Mouse (Mus musculus) embryonic facial prominence, embryonic 11.5 days (tissue): ENCODE measurements at regions not wholly inside any gene's neighbourhood (a gene's known extent, or its start where the extent isn't known, plus 50 kb on each side); places are given as distances from the start of the nearest gene placed in this dataset.
A peak's percentile ranks its signal among the peaks of the same experiment; 100 is the strongest.

Experiments
- ATAC-seq: fragments of 200-750 bp; cut with Nextera tagmentation; replicated peaks from 2 replicates; pipeline ENCODE4 v1.8.0; 2017; ENCODE audit warnings: low read depth; ENCODE audit not compliant: insufficient number of reproducible peaks, low FRiP score, low TSS enrichment
- DNase-seq: peaks from one replicate; pipeline ENCODE4 v3.0.0-alpha.2; 2015; ENCODE audit warnings: low spot score
- H3K27ac ChIP-seq: fragments of 300-500 bp; sonication (generic); replicated peaks from 2 replicates; pipeline ENCODE4 v1.5.1; 2014; ENCODE audit warnings: mild to moderate bottlenecking, low read depth, low read length, control low read depth
- H3K27me3 ChIP-seq: fragments of 300-500 bp; sonication (generic); 2 replicates; pipeline ENCODE4 v1.6.1; 2014; ENCODE audit warnings: mild to moderate bottlenecking, low read length, moderate library complexity, mixed read lengths; ENCODE audit not compliant: control insufficient read depth, insufficient read depth
- H3K36me3 ChIP-seq: fragments of 300-500 bp; sonication (generic); replicated peaks from 2 replicates; pipeline ENCODE4 v1.6.1; 2014; ENCODE audit warnings: low read depth, mild to moderate bottlenecking, low read length, moderate library complexity, mixed read lengths; ENCODE audit not compliant: control insufficient read depth, insufficient read depth
- H3K4me1 ChIP-seq: fragments of 300-500 bp; sonication (generic); 2 replicates; pipeline ENCODE4 v1.6.1; 2014; ENCODE audit warnings: low read length, mixed read lengths; ENCODE audit not compliant: control insufficient read depth, insufficient read depth
- H3K4me2 ChIP-seq: fragments of 300-500 bp; sonication (generic); 2 replicates; pipeline ENCODE4 v1.6.1; 2014; ENCODE audit warnings: low read depth, mild to moderate bottlenecking, control low read depth, low read length, moderate library complexity
- H3K4me3 ChIP-seq: fragments of 300-500 bp; sonication (generic); 2 replicates; pipeline ENCODE4 v1.5.1; 2014; ENCODE audit warnings: low read depth, low read length, control low read depth
- H3K9ac ChIP-seq: fragments of 300-500 bp; sonication (generic); replicated peaks from 2 replicates; pipeline ENCODE4 v1.6.1; 2014; ENCODE audit warnings: mild to moderate bottlenecking, control low read depth, low read length
- H3K9me3 ChIP-seq: fragments of 300-500 bp; sonication (generic); replicated peaks from 2 replicates; pipeline ENCODE4 v1.6.1; 2016; ENCODE audit warnings: mild to moderate bottlenecking, low read length, inconsistent platforms, mixed read lengths; ENCODE audit not compliant: control insufficient read depth
- WGBS: fragments of 180-500 bp; shearing (Covaris S2); extraction: QIAGEN DNeasy Blood & Tissue Kit; methylation state at CpG from one replicate; pipeline ENCODE4 v1.1.7; 2014; 5-methylcytosine and 5-hydroxymethylcytosine counted together

- 84% methylated on average over 9 of the region's 9 CpGs for WGBS
- no peaks in the 10 kb centered on the region for H3K4me1 ChIP-seq
Measured at GRCm38 (mm10) chr4:152859161-152859560, 381.5 kb upstream of the Kcnab2 start.

GRCm38 (mm10) chr4:152850147-152850546 lies 372.5 kb upstream of the Kcnab2 start:
- ATAC-seq (no peak), DNase-seq (no peak)
- Histone ChIP-seq H3K9me3 (no peaks in the 10 kb centered on the region), H3K4me1 (no peaks in the 10 kb centered on the region; the same call in 1 of the 2 replicates), H3K9ac (no peak overlapping the region), H3K4me2 (no peak overlapping the region), H3K4me3 (no peak overlapping the region), H3K36me3 (no peaks in the 10 kb centered on the region), H3K27me3 (no peaks in the 10 kb centered on the region), H3K27ac (no peak overlapping the region)
- WGBS = 83% methylated on average over 9 of the region's 9 CpGs

More at GRCm38 (mm10) chr4:152859161-152859560, 381.5 kb upstream of the Kcnab2 start:
- H3K9me3 ChIP-seq = no peaks in the 10 kb centered on the region
- H3K4me2 ChIP-seq = no peak overlapping the region
- H3K27ac ChIP-seq = no peak overlapping the region
- ATAC-seq = no peak
- no peak for DNase-seq
- no peaks in the 10 kb centered on the region for H3K36me3 ChIP-seq
- H3K4me3 ChIP-seq = no peak overlapping the region
- no peaks in the 10 kb centered on the region for H3K27me3 ChIP-seq
- H3K9ac ChIP-seq = no peak overlapping the region

- no peak for ATAC-seq
- DNase-seq = no peak
- no peak overlapping the region for H3K4me3 ChIP-seq
- 70% methylated on average over 8 of the region's 8 CpGs for WGBS
- no peaks in the 10 kb centered on the region for H3K27me3 ChIP-seq
- H3K27ac ChIP-seq = no peak overlapping the region
- no peak overlapping the region for H3K4me2 ChIP-seq
- H3K4me1 ChIP-seq = no peaks in the 10 kb centered on the region
- no peak overlapping the region for H3K9ac ChIP-seq
- H3K36me3 ChIP-seq = no peaks in the 10 kb centered on the region
- no peaks in the 10 kb centered on the region for H3K9me3 ChIP-seq
Measured at GRCm38 (mm10) chr4:152836080-152836479, 358.4 kb upstream of the Kcnab2 start.

- DNase-seq = no peak
- no peaks in the 10 kb centered on the region for H3K4me1 ChIP-seq
- H3K4me2 ChIP-seq = no peak overlapping the region
Measured at GRCm38 (mm10) chr4:152834421-152835110, 356.9 kb upstream of the Kcnab2 start.

GRCm38 (mm10) chr4:152833411-152834310 lies 356.0 kb upstream of the Kcnab2 start:
- Histone ChIP-seq H3K9ac (no peak overlapping the region), H3K4me1 (no peaks in the 10 kb centered on the region), H3K4me2 (no peak overlapping the region), H3K9me3 (no peaks in the 10 kb centered on the region), H3K27ac (no peak overlapping the region), H3K4me3 (no peak overlapping the region), H3K27me3 (no peaks in the 10 kb centered on the region), H3K36me3 (no peaks in the 10 kb centered on the region)
- DNase-seq (peak; percentile 26), ATAC-seq (peak; percentile 67; the same call in 1 of the 2 replicates)
- 50% methylated on average over 23 of the region's 23 CpGs for WGBS

More at GRCm38 (mm10) chr4:152834421-152835110, 356.9 kb upstream of the Kcnab2 start:
- Histone ChIP-seq H3K36me3 (no peaks in the 10 kb centered on the region), H3K9me3 (no peaks in the 10 kb centered on the region), H3K27ac (no peak overlapping the region), H3K27me3 (no peaks in the 10 kb centered on the region), H3K4me3 (no peak overlapping the region), H3K9ac (no peak overlapping the region)
- 61% methylated on average over 11 of the region's 11 CpGs for WGBS
- ATAC-seq = no peak

- H3K27me3 ChIP-seq = no peaks in the 10 kb centered on the region
- DNase-seq (no peak), ATAC-seq (no peak)
- 83% methylated on average over 10 of the region's 10 CpGs for WGBS
- H3K9ac ChIP-seq = no peak overlapping the region
- no peaks in the 10 kb centered on the region for H3K4me1 ChIP-seq
- H3K4me2 ChIP-seq = no peak overlapping the region
- H3K9me3 ChIP-seq = no peaks in the 10 kb centered on the region
- H3K36me3 ChIP-seq = no peaks in the 10 kb centered on the region
- H3K27ac ChIP-seq = no peak overlapping the region
- no peak overlapping the region for H3K4me3 ChIP-seq
Measured at GRCm38 (mm10) chr4:152832757-152833363, 355.2 kb upstream of the Kcnab2 start.

- no peak overlapping the region for H3K4me2 ChIP-seq
- 24% methylated on average over 8 of the region's 12 CpGs for WGBS
- no peak for DNase-seq
Measured at GRCm38 (mm10) chr4:152825185-152825584, 347.5 kb upstream of the Kcnab2 start.

More at GRCm38 (mm10) chr4:152825185-152825584, 347.5 kb upstream of the Kcnab2 start:
- Histone ChIP-seq H3K27ac (no peak overlapping the region), H3K9me3 (no peaks in the 10 kb centered on the region), H3K9ac (no peak overlapping the region), H3K36me3 (no peaks in the 10 kb centered on the region), H3K4me3 (no peak overlapping the region), H3K27me3 (no peaks in the 10 kb centered on the region), H3K4me1 (no peaks in the 10 kb centered on the region)
- no peak; the same call in 1 of the 2 replicates for ATAC-seq
